In genomic region chr2:83625226-83626108, GRCm38 (mm10) we compare ENCODE assay signal across 8 mouse cellular contexts. TPM values are rescaled to one million over a fixed set of nuclear protein-coding genes. Genes with fewer than 3 reads are reported as not detected.
DNase-seq lines count a peak whose midpoint lies in the region; ATAC-seq and TF ChIP-seq lines count a peak whose summit lies in the region.

No protein-coding gene starts in this region.

- WGBS in hindbrain, embryonic 10.5 days = 32% methylated on average over 10 of the region's 10 CpGs
- WGBS in hindbrain, embryonic 13.5 days = 30% methylated on average over 10 of the region's 10 CpGs
- WGBS in intestine, postnatal 0 days = 29% methylated on average over 10 of the region's 10 CpGs
- WGBS in limb, embryonic 12.5 days = 29% methylated on average over 10 of the region's 10 CpGs
- WGBS in midbrain, embryonic 16.5 days = 30% methylated on average over 10 of the region's 10 CpGs

- no peak overlapping the region for H3K4me3 ChIP-seq in hindbrain, embryonic 10.5 days
- no peak overlapping the region for H3K4me3 ChIP-seq in hindbrain, embryonic 13.5 days
- no peak overlapping the region for H3K4me3 ChIP-seq in intestine, postnatal 0 days (ENCODE audit: low read depth, low read length)
- H3K4me3 ChIP-seq in limb, embryonic 12.5 days (replicated peaks) = no peak overlapping the region
- no peak overlapping the region for H3K4me3 ChIP-seq in midbrain, embryonic 16.5 days (ENCODE audit: low read depth, low read length)

- H3K9me3 ChIP-seq in hindbrain, embryonic 10.5 days = no peaks in the 10 kb centered on the region
- H3K9me3 ChIP-seq in hindbrain, embryonic 13.5 days = no peaks in the 10 kb centered on the region
- no peaks in the 10 kb centered on the region for H3K9me3 ChIP-seq in intestine, postnatal 0 days (ENCODE audit: control insufficient read depth)
- no peaks in the 10 kb centered on the region for H3K9me3 ChIP-seq in limb, embryonic 12.5 days
- no peaks in the 10 kb centered on the region for H3K9me3 ChIP-seq in midbrain, embryonic 16.5 days (replicated peaks; ENCODE audit: control insufficient read depth, low read length, poor library complexity, severe bottlenecking)

- no peak for ATAC-seq in hindbrain, embryonic 13.5 days (ENCODE audit: low FRiP score)
- ATAC-seq in intestine, postnatal 0 days = no peak
- ATAC-seq in limb, embryonic 12.5 days (ENCODE audit: insufficient number of reproducible peaks, insufficient read depth, low FRiP score, low TSS enrichment, low read depth) = 0 out of 2 replicates have a peak, but pooled peaks have one; percentile 24
- peak; percentile 75; the same call in 1 of the 2 replicates for ATAC-seq in midbrain, embryonic 16.5 days

- intact Hi-C loops in gastrocnemius, postnatal 14 days (cut with DNase I; ENCODE audit: low total_unique reads) = loop anchor here (5.0 kb wide), 1 partner anchor 147 kb away; no protein-coding TSS in a partner anchor

- H3K27ac ChIP-seq in hindbrain, embryonic 10.5 days = no peak overlapping the region
- no peak overlapping the region for H3K27ac ChIP-seq in hindbrain, embryonic 13.5 days
- H3K27ac ChIP-seq in intestine, postnatal 0 days (ENCODE audit: low read depth, low read length) = no peak overlapping the region
- no peak overlapping the region for H3K27ac ChIP-seq in limb, embryonic 12.5 days
- no peak overlapping the region for H3K27ac ChIP-seq in midbrain, embryonic 16.5 days (ENCODE audit: low read length)

- no peak overlapping the region for H3K9ac ChIP-seq in hindbrain, embryonic 13.5 days
- no peak overlapping the region for H3K9ac ChIP-seq in intestine, postnatal 0 days (ENCODE audit: low read depth, low read length)
- H3K9ac ChIP-seq in limb, embryonic 12.5 days (replicated peaks) = no peak overlapping the region
- H3K9ac ChIP-seq in midbrain, embryonic 16.5 days (ENCODE audit: low read depth, low read length) = no peak overlapping the region

- TF ChIP-seq CTCF in intestine, postnatal 0 days (IDR thresholded peaks at IDR 0.05; ENCODE audit: low read depth) = peak; percentile 83

- no peak overlapping the region; the same call in 1 of the 2 replicates for H3K4me2 ChIP-seq in hindbrain, embryonic 13.5 days
- no peak overlapping the region for H3K4me2 ChIP-seq in intestine, postnatal 0 days (replicated peaks; ENCODE audit: low read depth)
- peak overlapping the region; percentile 15; the same call in 1 of the 2 replicates for H3K4me2 ChIP-seq in limb, embryonic 12.5 days
- 0 out of 2 replicates have a peak overlapping the region, but pooled peaks have one; percentile 19 for H3K4me2 ChIP-seq in midbrain, embryonic 16.5 days (ENCODE audit: low read length)

- DNase-seq in hindbrain, embryonic 10.5 days (ENCODE audit: low spot score) = peak; percentile 68
- DNase-seq in cerebellum, postnatal 4 days (ENCODE audit: low spot score in 2 of 2) = peak; percentile 38 to 70
- peak; percentile 73 for DNase-seq in gastrocnemius, postnatal 14 days
- DNase-seq in spleen, adult 18-20 months = peak; percentile 51 to 70

- H3K36me3 ChIP-seq in hindbrain, embryonic 10.5 days = no peaks in the 10 kb centered on the region
- no peaks in the 10 kb centered on the region for H3K36me3 ChIP-seq in hindbrain, embryonic 13.5 days
- H3K36me3 ChIP-seq in intestine, postnatal 0 days (ENCODE audit: control insufficient read depth, insufficient read depth) = no peaks in the 10 kb centered on the region
- no peaks in the 10 kb centered on the region for H3K36me3 ChIP-seq in limb, embryonic 12.5 days
- H3K36me3 ChIP-seq in midbrain, embryonic 16.5 days (ENCODE audit: control insufficient read depth, insufficient read depth, low read length) = no peaks in the 10 kb centered on the region

- no peaks in the 10 kb centered on the region for H3K27me3 ChIP-seq in hindbrain, embryonic 10.5 days (ENCODE audit: insufficient read depth, poor library complexity, severe bottlenecking)
- no peaks in the 10 kb centered on the region for H3K27me3 ChIP-seq in hindbrain, embryonic 13.5 days
- no peaks in the 10 kb centered on the region for H3K27me3 ChIP-seq in intestine, postnatal 0 days (replicated peaks; ENCODE audit: control insufficient read depth, insufficient read depth, low read length)
- H3K27me3 ChIP-seq in limb, embryonic 12.5 days = no peaks in the 10 kb centered on the region
- no peaks in the 10 kb centered on the region for H3K27me3 ChIP-seq in midbrain, embryonic 16.5 days (ENCODE audit: control insufficient read depth, insufficient read depth, low read depth, low read length)

- H3K4me1 ChIP-seq in hindbrain, embryonic 10.5 days (replicated peaks) = 0 out of 2 replicates have a peak, but pooled peaks cover 5% of the 10 kb centered on the region
- no peaks in the 10 kb centered on the region for H3K4me1 ChIP-seq in hindbrain, embryonic 13.5 days (replicated peaks)
- no peaks in the 10 kb centered on the region for H3K4me1 ChIP-seq in intestine, postnatal 0 days (replicated peaks; ENCODE audit: control insufficient read depth, insufficient read depth, low read length)
- H3K4me1 ChIP-seq in limb, embryonic 12.5 days (replicated peaks) = peaks cover 4% of the 10 kb centered on the region; the same call in 1 of the 2 replicates
- H3K4me1 ChIP-seq in midbrain, embryonic 16.5 days (ENCODE audit: control insufficient read depth, insufficient read depth, low read length) = no peaks in the 10 kb centered on the region

RNA-seq across cellular contexts. Expression of gene Zc3h15, which starts 18.8 kb away (rescaled TPM):
- 99.6 and 129 TPM in 2 replicates for polyA plus RNA-seq in hindbrain, embryonic 10.5 days (2016; fragmentation: Nextera tagmentation; extraction: Ambion mirVana)
- 210 and 215 TPM in 2 replicates for polyA plus RNA-seq in hindbrain, embryonic 13.5 days (2015; fragmentation: Nextera tagmentation; extraction: Ambion mirVana)
- 10 to 100 TPM; 51.8 to 53.4 TPM for total RNA-seq in gastrocnemius, postnatal 14 days (2021)
- polyA plus RNA-seq in intestine, postnatal 0 days (2015; fragmentation: Nextera tagmentation; extraction: Ambion mirVana) = 114 and 125 TPM in 2 replicates
- 161 and 176 TPM in 2 replicates for polyA plus RNA-seq in limb, embryonic 12.5 days (2016; fragmentation: Nextera tagmentation; extraction: Ambion mirVana)
- polyA plus RNA-seq in midbrain, embryonic 16.5 days (2015; fragmentation: Nextera tagmentation; extraction: Ambion mirVana) = 184 and 187 TPM in 2 replicates

Comparison
In these comparisons a context has a peak if more than half of its experiments do, and no peak if none do; other contexts are left out.
1. ATAC-seq: peak in limb, embryonic 12.5 days (single experiment) and midbrain, embryonic 16.5 days (single experiment); none in hindbrain, embryonic 13.5 days (single experiment) and intestine, postnatal 0 days (single experiment).
2. H3K4me2 ChIP-seq: peak in limb, embryonic 12.5 days (single experiment) and midbrain, embryonic 16.5 days (single experiment); none in hindbrain, embryonic 13.5 days (single experiment) and intestine, postnatal 0 days (single experiment).
3. Peak in every context shown above with its lines, with median percentiles within 50 percentile points of each other: DNase-seq.